Mouse (Mus musculus): ENCODE measurements at regions not wholly inside any gene's neighbourhood (a gene's known extent, or its start where the extent isn't known, plus 50 kb on each side); places are given as distances from the start of the nearest gene placed in this dataset.

DNA sequence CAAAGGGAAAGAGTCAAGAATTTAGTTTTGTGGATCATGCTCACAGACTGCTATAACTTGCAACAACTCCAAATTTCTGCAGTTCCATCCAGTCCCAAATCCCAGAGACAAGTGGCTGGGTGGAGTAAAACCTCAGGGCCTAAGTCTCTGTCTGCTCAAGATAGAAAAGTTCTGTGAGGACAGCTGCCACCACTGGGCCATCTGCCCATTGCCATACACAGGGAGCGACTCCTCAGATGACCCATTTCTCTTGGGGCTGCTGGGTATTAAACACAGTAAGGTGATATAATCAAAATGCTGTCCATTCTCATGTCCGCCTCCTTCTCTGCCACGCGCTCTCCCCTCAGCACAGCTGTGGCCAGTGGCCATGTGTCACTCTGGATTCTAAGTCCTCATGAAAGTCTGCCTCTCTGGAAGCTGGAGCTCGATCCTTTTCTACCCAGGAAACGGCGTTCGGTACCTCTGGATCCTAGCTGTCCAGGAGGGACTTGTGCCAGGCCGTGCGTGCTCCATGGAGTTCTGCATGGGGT is 132.3 kb upstream of the Azi2 start:
- no peak for TF ChIP-seq CTCF (conservative IDR thresholded peaks at IDR 0.05; ENCODE audit: insufficient read depth, insufficient read length, low read depth, low read length)
- TF ChIP-seq POLR2A (IDR thresholded peaks at IDR 0.05; ENCODE audit: low read depth, low read length), result no peak
